Mouse (Mus musculus) embryonic facial prominence, embryonic 10.5 days (tissue): ENCODE data around the gene Apopt1. TPM values are rescaled to one million over a fixed set of nuclear protein-coding genes. Genes with fewer than 3 reads are reported as not detected.

Experiments
- DNase-seq: peaks from one replicate; pipeline ENCODE4 v3.0.0-alpha.2; 2017; ENCODE audit warnings: low spot score
- H3K27ac ChIP-seq: fragments of 300-500 bp; sonication (generic); replicated peaks from 2 replicates; pipeline ENCODE4 v1.5.1; 2016; ENCODE audit warnings: mild to moderate bottlenecking
- H3K27me3 ChIP-seq: fragments of 300-500 bp; sonication (generic); replicated peaks from 2 replicates; pipeline ENCODE4 v1.6.1; 2016; ENCODE audit warnings: low read depth, mild to moderate bottlenecking; ENCODE audit not compliant: poor library complexity, severe bottlenecking
- H3K36me3 ChIP-seq: fragments of 300-500 bp; sonication (generic); replicated peaks from 2 replicates; pipeline ENCODE4 v1.6.1; 2016; ENCODE audit warnings: mild to moderate bottlenecking, moderate library complexity
- H3K4me1 ChIP-seq: fragments of 300-500 bp; sonication (generic); 2 replicates; pipeline ENCODE4 v1.6.1; 2016
- H3K4me3 ChIP-seq: fragments of 300-500 bp; sonication (generic); 2 replicates; pipeline ENCODE4 v1.5.1; 2016; ENCODE audit warnings: mild to moderate bottlenecking, moderate library complexity
- H3K9me3 ChIP-seq: fragments of 300-500 bp; sonication (generic); 2 replicates; pipeline ENCODE4 v1.6.1; 2016; ENCODE audit warnings: mild to moderate bottlenecking
- WGBS: fragments of 180-500 bp; shearing (Covaris S2); methylation state at CpG from one replicate; pipeline ENCODE4 v1.1.7; 2016; 5-methylcytosine and 5-hydroxymethylcytosine counted together
- polyA plus RNA-seq: library from polyadenylated mRNA; unstranded; fragments of >200 nt; fragmentation: Nextera tagmentation; extraction: Ambion mirVana; gene quantifications from 2 replicates; pipeline ENCODE4 v1.2.1, GENCODE M21; 2016

The Apopt1 gene
- polyA plus RNA-seq, 1 experiment from 2014 or later = 56.2 TPM

GRCm38 (mm10) chr12:111672176-111672575 lies 40.9 kb upstream of the Apopt1 start, which contains the start of gene Ckb:
Gene Ckb (minus strand): TSS chr12:111672338.
- Histone ChIP-seq H3K27ac (peak within 1 kb of the TSS; percentile 89), H3K27me3 (peaks cover 77% of the 10 kb centered on the region), H3K4me3 (peak within 1 kb of the TSS; percentile 79), H3K9me3 (no peaks in the 10 kb centered on the region), H3K4me1 (peaks cover 62% of the 10 kb centered on the region), H3K36me3 (peaks cover 20% of the 10 kb centered on the region)
- peak; percentile 87 for DNase-seq
- WGBS = under 1% methylated on average over 31 of the region's 31 CpGs

GRCm38 (mm10) chr12:111672581-111672980 lies 40.5 kb upstream of the Apopt1 start:
- H3K4me3 ChIP-seq = peak overlapping the region; percentile 79
- H3K27ac ChIP-seq = peak overlapping the region; percentile 89
- peaks cover 64% of the 10 kb centered on the region for H3K4me1 ChIP-seq
- 9% methylated on average over 12 of the region's 12 CpGs for WGBS
- H3K27me3 ChIP-seq = peaks cover 77% of the 10 kb centered on the region
- no peaks in the 10 kb centered on the region for H3K9me3 ChIP-seq
- no peak for DNase-seq
- H3K36me3 ChIP-seq = peaks cover 20% of the 10 kb centered on the region

GRCm38 (mm10) chr12:111674850-111675486 lies 38.1 kb upstream of the Apopt1 start:
- Histone ChIP-seq H3K4me3 (no peak overlapping the region), H3K27me3 (peaks cover 64% of the 10 kb centered on the region), H3K36me3 (peaks cover 14% of the 10 kb centered on the region), H3K27ac (no peak overlapping the region), H3K9me3 (no peaks in the 10 kb centered on the region), H3K4me1 (peaks cover 62% of the 10 kb centered on the region)
- 75% methylated on average over 2 of the region's 2 CpGs for WGBS
- no peak for DNase-seq

- WGBS = 81% methylated on average over 6 of the region's 6 CpGs
- Histone ChIP-seq H3K4me3 (no peak overlapping the region), H3K36me3 (peaks cover 14% of the 10 kb centered on the region), H3K27me3 (peaks cover 54% of the 10 kb centered on the region), H3K4me1 (peaks cover 54% of the 10 kb centered on the region), H3K9me3 (no peaks in the 10 kb centered on the region), H3K27ac (no peak overlapping the region)
- no peak for DNase-seq
Measured at GRCm38 (mm10) chr12:111675797-111676580, 37.1 kb upstream of the Apopt1 start.

- no peaks in the 10 kb centered on the region for H3K9me3 ChIP-seq
- WGBS = 16% methylated on average over 5 of the region's 5 CpGs
- H3K4me3 ChIP-seq = peak overlapping the region; percentile 76
- H3K27ac ChIP-seq = peak overlapping the region; percentile 93
- H3K4me1 ChIP-seq = peaks cover 45% of the 10 kb centered on the region
- peaks cover 27% of the 10 kb centered on the region for H3K36me3 ChIP-seq
- peaks cover 40% of the 10 kb centered on the region for H3K27me3 ChIP-seq
- no peak for DNase-seq
Measured at GRCm38 (mm10) chr12:111677421-111677820, 35.6 kb upstream of the Apopt1 start.

GRCm38 (mm10) chr12:111677882-111678669 lies 35.0 kb upstream of the Apopt1 start, which contains the start of gene Trmt61a:
Gene Trmt61a (plus strand): TSS chr12:111678105.
- WGBS = under 1% methylated on average over 51 of the region's 51 CpGs

GRCm38 (mm10) chr12:111678670-111678933 lies 34.5 kb upstream of the Apopt1 start:
- WGBS = 7% methylated on average over 13 of the region's 13 CpGs

More at GRCm38 (mm10) chr12:111677882-111678669, 35.0 kb upstream of the Apopt1 start, which contains the start of gene Trmt61a:
- Histone ChIP-seq H3K27ac (peak within 1 kb of the TSS; percentile 93), H3K4me3 (peak within 1 kb of the TSS; percentile 76), H3K27me3 (peaks cover 33% of the 10 kb centered on the region), H3K9me3 (no peaks in the 10 kb centered on the region), H3K36me3 (peaks cover 34% of the 10 kb centered on the region), H3K4me1 (peaks cover 43% of the 10 kb centered on the region)
- DNase-seq = peak; percentile 93

GRCm38 (mm10) chr12:111678997-111679396 lies 34.1 kb upstream of the Apopt1 start:
- H3K4me3 ChIP-seq = peak overlapping the region; percentile 76
- no peaks in the 10 kb centered on the region for H3K9me3 ChIP-seq
- H3K4me1 ChIP-seq = peaks cover 40% of the 10 kb centered on the region
- peaks cover 24% of the 10 kb centered on the region for H3K27me3 ChIP-seq
- H3K27ac ChIP-seq = 0 out of 2 replicates have a peak overlapping the region, but pooled peaks have one; percentile 93
- H3K36me3 ChIP-seq = peaks cover 43% of the 10 kb centered on the region
- 60% methylated on average over 7 of the region's 7 CpGs for WGBS
- no peak for DNase-seq

More at GRCm38 (mm10) chr12:111678670-111678933, 34.5 kb upstream of the Apopt1 start:
- H3K4me1 ChIP-seq = peaks cover 43% of the 10 kb centered on the region
- peak overlapping the region; percentile 76 for H3K4me3 ChIP-seq
- peaks cover 39% of the 10 kb centered on the region for H3K36me3 ChIP-seq
- peak overlapping the region; percentile 93 for H3K27ac ChIP-seq
- DNase-seq = no peak
- H3K27me3 ChIP-seq = peaks cover 28% of the 10 kb centered on the region
- H3K9me3 ChIP-seq = no peaks in the 10 kb centered on the region

GRCm38 (mm10) chr12:111680661-111681060 lies 32.4 kb upstream of the Apopt1 start:
- Histone ChIP-seq H3K4me3 (no peak overlapping the region), H3K9me3 (no peaks in the 10 kb centered on the region), H3K27ac (no peak overlapping the region), H3K27me3 (peaks cover 9% of the 10 kb centered on the region), H3K4me1 (peaks cover 38% of the 10 kb centered on the region), H3K36me3 (peaks cover 47% of the 10 kb centered on the region)
- whole genome bisulfite sequencing = 92% methylated on average over 13 of the region's 13 CpGs
- DNase-seq = no peak

- Histone ChIP-seq H3K9me3 (no peaks in the 10 kb centered on the region), H3K4me1 (peaks cover 38% of the 10 kb centered on the region), H3K36me3 (peaks cover 47% of the 10 kb centered on the region), H3K4me3 (no peak overlapping the region), H3K27ac (no peak overlapping the region), H3K27me3 (peaks cover 2% of the 10 kb centered on the region; the same call in 1 of the 2 replicates)
- 83% methylated on average over 8 of the region's 8 CpGs for WGBS
- DNase-seq = no peak
Measured at GRCm38 (mm10) chr12:111681305-111681704, 31.8 kb upstream of the Apopt1 start.

GRCm38 (mm10) chr12:111682003-111682402 lies 31.1 kb upstream of the Apopt1 start:
- WGBS = 83% methylated on average over 5 of the region's 5 CpGs
- no peak for DNase-seq
- no peak overlapping the region for H3K27ac ChIP-seq
- H3K27me3 ChIP-seq = no peaks in the 10 kb centered on the region
- H3K36me3 ChIP-seq = peaks cover 47% of the 10 kb centered on the region
- H3K4me1 ChIP-seq = peaks cover 35% of the 10 kb centered on the region
- no peak overlapping the region for H3K4me3 ChIP-seq
- H3K9me3 ChIP-seq = no peaks in the 10 kb centered on the region

- no peaks in the 10 kb centered on the region for H3K9me3 ChIP-seq
- WGBS = 72% methylated on average over 5 of the region's 5 CpGs
- H3K4me1 ChIP-seq = peaks cover 34% of the 10 kb centered on the region
- no peak overlapping the region for H3K27ac ChIP-seq
- no peaks in the 10 kb centered on the region for H3K27me3 ChIP-seq
- peaks cover 47% of the 10 kb centered on the region for H3K36me3 ChIP-seq
- no peak for DNase-seq
- H3K4me3 ChIP-seq = no peak overlapping the region
Measured at GRCm38 (mm10) chr12:111682806-111683205, 30.3 kb upstream of the Apopt1 start.
